ENCODE assay signal across 11 mouse cellular contexts in the genomic region with DNA sequence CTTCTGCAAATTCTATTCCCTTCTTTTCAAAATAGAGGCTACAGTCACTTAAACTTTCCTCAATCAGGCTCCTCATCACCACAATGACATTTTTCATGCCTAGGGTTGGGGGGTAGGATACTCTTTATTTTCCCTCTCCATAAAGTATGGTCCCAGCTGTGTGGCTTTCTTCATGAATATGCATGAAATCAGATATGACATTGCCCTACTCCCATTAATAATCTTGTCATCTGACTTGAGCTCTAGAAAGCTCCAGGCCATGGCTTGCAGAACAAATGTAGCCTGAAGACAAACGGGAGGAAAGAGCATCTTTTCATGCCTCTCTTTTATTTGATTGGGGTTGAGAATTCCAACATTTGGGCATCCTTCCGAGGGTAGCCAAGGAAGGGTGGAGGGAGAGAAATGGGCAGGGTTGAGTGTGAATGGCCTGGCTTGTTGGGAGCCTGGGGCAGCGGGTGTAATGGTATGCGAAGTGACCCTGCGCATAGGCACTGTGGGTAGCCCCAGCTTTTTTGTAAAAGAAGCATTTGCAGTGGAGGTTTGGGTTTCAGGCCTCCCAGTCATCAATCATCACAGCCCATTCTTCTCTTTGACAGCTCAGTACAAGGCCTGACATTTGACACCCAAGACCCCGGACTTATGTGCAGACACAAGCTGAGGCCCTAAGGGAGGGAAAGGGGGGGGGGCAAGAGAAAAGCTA.
A peak's percentile ranks its signal among the peaks of the same experiment; 100 is the strongest.
DNase-seq lines count a peak whose midpoint lies in the region; ATAC-seq and TF ChIP-seq lines count a peak whose summit lies in the region.
"Had no signal": no experiment of that assay in that cellular context is flagged by ENCODE, and none has a peak within 500 bp of the region (broad histone marks: within the 10 kb centered on the region; RNA-seq: fewer than 3 reads in every experiment).

No protein-coding gene starts in this region.

- no peak overlapping the region for H3K27ac ChIP-seq in kidney, embryonic 14.5 days (ENCODE audit: low read depth, low read length)
- no peak overlapping the region for H3K27ac ChIP-seq in embryonic facial prominence, embryonic 10.5 days (replicated peaks)
- no peak overlapping the region for H3K27ac ChIP-seq in limb, embryonic 10.5 days
- H3K27ac ChIP-seq: liver, embryonic 13.5 days had no signal

- no peak overlapping the region for H3K9ac ChIP-seq in kidney, embryonic 14.5 days (ENCODE audit: low read depth, low read length)
- H3K9ac ChIP-seq: liver, embryonic 13.5 days had no signal

- peaks cover 9% of the 10 kb centered on the region for H3K4me1 ChIP-seq in kidney, embryonic 14.5 days (ENCODE audit: control insufficient read depth, insufficient read depth, low read length)
- peaks cover 25% of the 10 kb centered on the region for H3K4me1 ChIP-seq in embryonic facial prominence, embryonic 10.5 days
- peaks cover 26% of the 10 kb centered on the region for H3K4me1 ChIP-seq in limb, embryonic 10.5 days
- H3K4me1 ChIP-seq: liver, embryonic 13.5 days had no signal

- H3K27me3 ChIP-seq in kidney, embryonic 14.5 days (ENCODE audit: control insufficient read depth, insufficient read depth, low read length), result no peaks in the 10 kb centered on the region
- no peaks in the 10 kb centered on the region; the same call in 1 of the 2 replicates for H3K27me3 ChIP-seq in embryonic facial prominence, embryonic 10.5 days (replicated peaks; ENCODE audit: low read depth, poor library complexity, severe bottlenecking)
- no peaks in the 10 kb centered on the region for H3K27me3 ChIP-seq in limb, embryonic 10.5 days (ENCODE audit: low read depth, poor library complexity, severe bottlenecking)
- H3K27me3 ChIP-seq: liver, embryonic 13.5 days had no signal

- TF ChIP-seq CTCF in brain, embryonic 14.5 days (IDR thresholded peaks at IDR 0.05; ENCODE audit: borderline replicate concordance, extremely low read depth, insufficient read depth, insufficient read length), result no peak

- H3K36me3 ChIP-seq in kidney, embryonic 14.5 days (ENCODE audit: control insufficient read depth, insufficient read depth, low read length), result no peaks in the 10 kb centered on the region
- H3K36me3 ChIP-seq in embryonic facial prominence, embryonic 10.5 days (replicated peaks), result no peaks in the 10 kb centered on the region
- no peaks in the 10 kb centered on the region for H3K36me3 ChIP-seq in limb, embryonic 10.5 days
- H3K36me3 ChIP-seq: liver, embryonic 13.5 days had no signal

- no peak for DNase-seq in kidney, postnatal 14 days
- peak; percentile 12 for DNase-seq in brain, embryonic 14.5 days (ENCODE audit: low read depth)
- DNase-seq in embryonic facial prominence, embryonic 10.5 days (ENCODE audit: low spot score), result peak; percentile 66
- peak; percentile 34 for DNase-seq in limb, embryonic 10.5 days (ENCODE audit: low spot score)
- DNase-seq in thymus, adult 18-20 months, result no peak
- no peak for DNase-seq in spleen, adult 18-20 months
- DNase-seq in right cerebral cortex, postnatal 14 days, result no peak
- DNase-seq: liver, embryonic 13.5 days; lung, postnatal 10 days had no signal

- 9% methylated on average over 6 of the region's 6 CpGs for WGBS in kidney, embryonic 14.5 days
- WGBS in embryonic facial prominence, embryonic 10.5 days, result 6% methylated on average over 6 of the region's 6 CpGs
- WGBS in limb, embryonic 10.5 days, result 15% methylated on average over 6 of the region's 6 CpGs

- peak; percentile 71 for ATAC-seq in kidney, embryonic 14.5 days (ENCODE audit: low FRiP score, low TSS enrichment)
- ATAC-seq: CD4-positive, CD25-positive, alpha-beta regulatory T cell, adult 4 months had no signal

- H3K9me3 ChIP-seq in kidney, embryonic 14.5 days (ENCODE audit: control insufficient read depth, low read length), result no peaks in the 10 kb centered on the region
- no peaks in the 10 kb centered on the region for H3K9me3 ChIP-seq in embryonic facial prominence, embryonic 10.5 days
- H3K9me3 ChIP-seq in limb, embryonic 10.5 days (replicated peaks), result no peaks in the 10 kb centered on the region
- H3K9me3 ChIP-seq: liver, embryonic 13.5 days had no signal

- no peak for TF ChIP-seq POLR2A in brain, embryonic 14.5 days (IDR thresholded peaks at IDR 0.05; ENCODE audit: borderline replicate concordance, extremely low read depth, insufficient read depth, insufficient read length, poor library complexity, severe bottlenecking)

- H3K4me3 ChIP-seq in kidney, embryonic 14.5 days (ENCODE audit: low read length), result no peak overlapping the region
- no peak overlapping the region for H3K4me3 ChIP-seq in embryonic facial prominence, embryonic 10.5 days
- no peak overlapping the region for H3K4me3 ChIP-seq in limb, embryonic 10.5 days
- H3K4me3 ChIP-seq: liver, embryonic 13.5 days had no signal

- H3K4me2 ChIP-seq in kidney, embryonic 14.5 days (replicated peaks; ENCODE audit: low read depth, low read length), result no peak overlapping the region
- H3K4me2 ChIP-seq: liver, embryonic 13.5 days had no signal

Comparison
In these comparisons a context has a peak if more than half of its experiments do, and no peak if none do; other contexts are left out.
1. DNase-seq: peak in brain, embryonic 14.5 days (single experiment), embryonic facial prominence, embryonic 10.5 days (single experiment) and limb, embryonic 10.5 days (single experiment); none in kidney, postnatal 14 days (single experiment), thymus, adult 18-20 months (0 of 2), spleen, adult 18-20 months (0 of 2) and right cerebral cortex, postnatal 14 days (single experiment).